Mouse (Mus musculus) adrenal gland, adult 18-20 months (tissue): ENCODE data around the gene Gm10318. TPM values are rescaled to one million over a fixed set of nuclear protein-coding genes. Genes with fewer than 3 reads are reported as not detected.

Experiments
- DNase-seq, 2 experiments: peaks; one replicate each; pipeline ENCODE4 v3.0.0; 2021 to 2022; ENCODE audit warnings: low spot score in 2 of 2
- long read RNA-seq, 2 experiments: library from polyadenylated mRNA; stranded (forward); transcript quantifications; one replicate each; pipeline ENCODE4 v2.0.0; 2021
- total RNA-seq, 2 experiments: library from RNA; stranded (reverse); gene quantifications; 1 replicate in 1 of 2; 2 replicates in 1 of 2; pipeline ENCODE4 v1.2.3; 2021

Gene Gm10318
- not detected for total RNA-seq
- long read RNA-seq, experiment 1 = 0 reads
- long read RNA-seq, experiment 2 = 0 reads

DNA sequence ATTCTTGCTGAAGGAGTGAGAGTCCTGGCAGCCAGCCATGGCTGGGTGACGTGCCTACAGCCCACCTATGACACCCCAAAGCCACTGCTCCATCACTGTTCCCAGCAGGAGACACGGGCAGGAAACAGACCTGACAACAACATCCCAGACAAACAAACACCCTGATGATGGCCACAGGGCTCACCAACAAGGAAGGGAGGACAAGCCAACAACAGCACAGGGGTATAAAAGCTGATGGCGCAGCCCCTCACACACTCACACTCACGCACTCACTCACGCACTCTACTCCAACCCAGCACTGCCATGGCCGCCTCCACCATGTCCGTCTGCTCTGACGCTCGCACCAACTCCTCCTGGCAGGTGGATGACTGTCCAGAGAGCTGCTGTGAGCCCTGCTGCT, at the start of gene Gm10318:
Gene Gm10318 (plus strand): TSS at position 301 of the 400 bp plus-strand sequence.
- no peak for DNase-seq

DNA sequence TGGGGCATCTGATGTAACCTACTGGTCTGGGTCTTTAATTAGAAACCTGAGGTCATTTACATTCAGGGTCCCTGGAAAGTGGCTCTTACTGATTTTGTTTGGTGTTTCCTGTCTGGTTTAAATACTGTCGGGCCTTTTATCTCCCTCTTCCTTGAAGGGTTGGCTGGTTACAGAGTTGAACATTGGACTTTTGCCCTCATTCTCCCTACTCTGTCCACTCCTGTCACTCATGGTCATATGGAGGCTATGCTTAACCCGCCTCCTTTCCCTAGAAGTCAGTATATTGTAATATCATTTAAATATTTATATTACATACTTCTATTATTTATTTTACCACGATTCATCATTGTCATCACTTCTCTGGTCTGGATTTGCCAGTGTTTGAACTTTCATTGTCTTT, 48.6 kb upstream of the Gm10318 start:
- DNase-seq = no peak

DNA sequence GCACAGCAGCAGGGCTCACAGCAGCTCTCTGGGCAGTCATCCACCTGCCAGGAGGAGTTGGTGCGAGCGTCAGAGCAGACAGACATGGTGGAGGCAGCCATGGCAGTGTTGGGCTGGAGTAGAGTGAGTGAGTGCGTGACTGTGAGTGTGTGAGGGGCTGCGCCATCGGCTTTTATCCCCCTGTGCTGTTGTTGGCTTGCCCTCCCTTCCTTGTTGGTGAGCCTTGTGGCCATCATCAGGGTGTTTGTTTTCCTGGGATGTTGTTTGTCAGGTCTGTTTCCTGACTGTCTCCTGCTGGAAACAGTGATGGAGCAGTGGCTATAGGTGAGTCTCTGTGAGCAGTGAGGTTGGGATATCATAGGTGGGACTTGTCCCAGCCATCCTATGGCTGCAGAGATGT, 40.9 kb upstream of the Gm10318 start, which contains the start of gene Gm9507:
Gene Gm9507 (minus strand): TSS at position 101 of the 400 bp plus-strand sequence.
- no peak for DNase-seq

DNA sequence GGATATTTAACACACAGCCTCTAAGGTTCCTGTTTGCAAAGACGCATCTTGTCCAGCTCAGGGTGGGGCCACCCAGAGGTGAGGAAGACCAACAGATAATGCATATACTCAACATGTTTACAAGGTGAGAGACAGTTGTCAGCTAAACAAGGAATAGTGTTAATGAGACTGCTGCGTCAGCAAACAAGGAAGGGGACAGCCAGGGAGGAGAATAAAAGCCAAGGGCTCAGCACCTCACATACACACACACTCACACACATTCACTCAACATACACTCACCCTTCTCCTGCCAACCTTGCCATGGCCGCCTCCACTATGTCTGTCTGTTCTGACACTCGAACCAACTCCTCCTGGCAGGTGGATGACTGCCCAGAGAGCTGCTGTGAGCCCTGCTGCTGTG, 38.3 kb upstream of the Gm10318 start, which contains the start of gene Gm2696:
Gene Gm2696 (plus strand): TSS at position 301 of the 400 bp plus-strand sequence.
- no peak for DNase-seq

DNA sequence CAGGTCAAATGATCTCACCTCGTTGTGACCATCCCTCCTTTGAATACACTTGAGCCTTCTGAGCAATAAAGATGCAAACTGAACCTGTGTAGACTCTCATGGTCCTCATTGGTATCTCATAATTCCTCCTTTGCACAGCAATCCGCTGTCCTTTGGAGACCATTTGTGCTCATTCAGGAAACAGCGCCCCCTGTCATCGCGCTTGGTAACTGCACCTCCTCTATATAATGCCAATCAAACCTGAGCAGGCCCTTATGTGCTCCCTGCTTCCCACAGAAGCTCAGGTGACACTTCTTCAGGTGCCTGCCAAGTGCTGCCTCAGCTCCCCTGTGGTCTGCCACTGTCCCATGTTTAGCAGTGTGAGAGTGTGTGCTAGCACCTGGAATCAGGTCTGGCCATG, 37.1 kb upstream of the Gm10318 start:
- no peak for DNase-seq

DNA sequence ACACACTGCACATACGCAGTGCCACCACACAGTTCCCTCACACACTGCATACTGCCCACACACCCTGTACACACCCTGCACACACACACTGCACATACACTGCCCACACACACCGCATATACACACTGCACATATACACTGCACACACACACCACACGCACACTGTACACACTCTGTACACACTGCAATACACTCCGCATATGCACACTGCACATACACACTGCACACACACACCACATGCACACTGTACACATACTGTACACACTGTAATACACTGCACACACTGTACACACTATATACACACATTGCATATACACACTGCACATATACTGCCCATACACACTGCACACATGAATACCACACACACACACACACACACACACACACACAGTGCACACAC, 34.1 kb upstream of the Gm10318 start:
- no peak for DNase-seq

DNA sequence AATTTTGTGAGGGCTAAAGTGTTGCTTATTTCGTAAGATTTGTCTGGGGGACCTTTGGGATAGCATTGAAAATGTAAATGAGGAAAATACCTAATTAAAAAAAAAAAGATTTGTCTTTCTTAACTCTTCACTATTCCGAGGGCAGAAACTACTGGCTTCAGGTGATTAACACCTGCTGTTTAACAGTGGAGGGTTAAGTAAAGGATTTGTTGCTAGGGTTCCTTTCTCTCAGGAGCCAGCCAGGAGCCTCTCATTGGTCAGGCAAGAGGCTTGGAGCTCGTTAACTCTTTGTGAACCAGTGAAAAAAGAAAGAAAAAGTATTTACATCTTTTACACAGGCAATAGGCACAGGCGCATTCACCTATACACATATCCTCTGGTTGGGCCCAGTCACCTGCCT, 33.5 kb upstream of the Gm10318 start:
- no peak for DNase-seq

DNA sequence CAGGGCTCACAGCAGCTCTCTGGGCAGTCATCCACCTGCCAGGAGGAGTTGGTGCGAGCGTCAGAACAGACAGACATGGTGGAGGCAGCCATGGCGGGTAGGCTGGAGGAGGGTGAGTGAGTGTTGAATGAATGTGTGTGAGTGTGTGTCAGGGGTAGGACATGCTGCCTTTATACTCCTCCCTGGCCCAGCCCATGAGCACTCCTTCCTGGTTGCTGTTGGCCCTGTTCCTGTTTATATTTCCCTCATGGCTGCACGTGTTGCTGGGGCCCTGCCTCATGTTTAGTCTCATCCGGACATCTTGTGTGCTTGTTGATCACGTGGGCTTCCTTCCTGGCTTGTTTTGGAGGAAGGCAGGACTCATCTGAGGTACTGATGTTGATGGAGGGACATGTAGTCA, 25.7 kb upstream of the Gm10318 start, which contains the start of gene Krtap10-4:
Gene Krtap10-4 (minus strand): TSS at position 145 of the 400 bp plus-strand sequence.
- no peak for DNase-seq

DNA sequence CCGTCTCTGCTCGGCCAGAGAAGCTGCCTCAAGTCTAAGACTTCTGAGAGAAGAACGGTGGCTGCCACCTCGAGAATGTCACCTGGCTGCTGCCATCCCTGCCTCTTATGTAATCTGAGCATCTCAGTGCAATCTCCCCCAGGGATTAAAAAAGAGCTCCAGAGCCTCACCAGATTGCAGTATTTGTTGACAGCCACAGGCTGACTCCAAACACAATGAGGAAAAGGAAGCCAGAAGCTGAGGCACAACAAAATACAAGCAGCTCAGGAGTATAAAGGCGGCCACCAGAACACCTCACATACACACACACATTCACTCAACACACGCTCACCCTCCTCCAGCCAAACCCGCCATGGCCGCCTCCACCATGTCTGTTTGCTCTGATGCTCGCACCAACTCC, 17.0 kb upstream of the Gm10318 start, which contains the start of gene Krtap10-10:
Gene Krtap10-10 (plus strand): TSS at position 301 of the 400 bp plus-strand sequence.
- DNase-seq = no peak

DNA sequence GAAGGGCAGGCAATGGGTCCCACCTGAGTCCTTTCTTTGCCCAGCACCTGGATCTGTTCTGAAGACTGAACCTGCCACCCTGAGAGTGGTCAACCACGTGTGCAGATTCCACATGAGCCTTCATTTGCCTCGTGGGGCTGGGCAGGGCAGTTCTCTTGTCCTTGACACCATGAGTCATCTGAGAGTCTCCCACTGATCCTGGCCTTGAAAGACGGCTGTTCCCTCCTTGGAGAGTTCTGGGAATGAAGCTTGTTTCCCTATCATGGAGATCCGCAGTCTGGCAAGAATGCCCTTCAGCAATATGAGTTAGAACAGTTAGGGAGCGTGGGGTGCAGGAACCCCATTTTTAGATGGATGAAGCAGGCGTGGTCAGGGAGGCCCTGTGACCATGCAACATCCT, 13.7 kb upstream of the Gm10318 start:
- no peak for DNase-seq

DNA sequence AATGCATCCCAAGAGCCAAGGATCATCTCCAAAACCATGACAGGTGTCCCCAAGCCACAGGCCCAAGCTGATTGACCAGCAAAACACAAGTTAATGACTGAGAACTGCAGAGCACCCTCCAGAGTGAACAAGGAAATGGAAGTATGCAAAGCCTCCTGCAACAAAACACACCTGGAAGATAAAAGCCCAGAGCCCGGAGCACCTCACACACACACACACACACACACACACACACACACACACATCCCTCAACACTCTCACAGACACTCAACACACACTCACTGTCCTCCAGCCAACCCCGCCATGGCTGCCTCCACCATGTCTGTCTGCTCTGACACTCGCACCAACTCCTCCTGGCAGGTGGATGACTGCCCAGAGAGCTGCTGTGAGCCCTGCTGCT, 6.2 kb upstream of the Gm10318 start, which contains the start of gene Gm36176:
Gene Gm36176 (plus strand): TSS at position 301 of the 400 bp plus-strand sequence.
- no peak for DNase-seq

DNA sequence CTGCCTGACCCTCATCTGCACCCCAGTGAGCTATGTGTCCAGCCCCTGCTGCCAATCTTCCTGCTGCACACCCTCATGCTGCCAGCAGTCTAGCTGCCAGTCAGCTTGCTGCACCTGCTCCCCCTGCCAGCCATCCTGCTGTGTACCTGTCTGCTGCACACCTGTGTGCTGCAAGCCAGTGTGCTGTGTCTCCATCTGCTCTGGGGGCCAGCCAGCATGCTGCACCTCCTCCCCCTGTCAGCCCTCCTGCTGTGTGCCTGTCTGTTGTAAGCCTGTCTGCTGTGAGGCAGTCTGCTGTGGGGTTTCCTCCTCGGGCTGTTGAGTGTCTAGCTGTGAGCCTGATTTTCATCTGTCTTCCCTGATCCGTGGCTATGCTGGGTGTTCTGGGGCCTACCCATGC, 5.7 kb upstream of the Gm10318 start:
- DNase-seq = no peak

DNA sequence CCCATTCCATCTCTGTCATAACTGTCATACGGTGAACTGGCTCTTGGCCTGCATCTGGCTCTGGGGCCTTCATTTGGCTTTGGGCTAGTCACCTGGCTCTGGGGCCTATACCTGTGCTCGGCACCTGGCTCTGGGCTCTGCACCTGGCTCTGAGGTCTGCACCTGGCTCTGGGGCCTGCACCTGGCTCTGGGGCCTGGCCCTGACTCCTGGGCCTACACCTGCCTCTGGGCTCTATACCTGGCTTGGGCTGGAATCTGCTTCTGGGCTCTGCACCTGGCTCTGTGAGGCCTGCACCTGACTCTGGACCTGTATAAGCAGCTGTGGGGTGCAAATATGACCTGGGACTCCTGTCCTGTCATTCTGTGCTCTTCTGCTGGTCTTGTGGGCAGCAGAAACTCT, 5.1 kb upstream of the Gm10318 start:
- no peak for DNase-seq

DNA sequence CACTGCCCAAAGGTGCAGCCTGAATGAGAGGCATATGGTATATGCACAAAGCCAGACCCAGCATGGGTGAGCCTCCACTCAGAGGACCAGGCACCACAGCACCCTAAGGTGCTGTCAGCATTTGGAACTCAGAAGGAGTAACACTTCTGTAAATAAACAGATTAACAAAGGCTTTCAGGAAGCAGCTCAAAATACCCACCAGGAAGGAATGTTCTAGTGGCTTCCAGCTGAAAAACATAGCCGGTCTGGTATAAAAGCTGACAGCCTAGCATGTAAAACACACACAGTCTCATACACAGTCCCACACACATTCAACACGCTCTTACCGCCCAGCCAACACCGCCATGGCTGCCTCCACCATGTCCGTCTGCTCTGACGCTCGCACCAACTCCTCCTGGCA, 9.0 kb downstream of the Gm10318 start, which contains the start of gene Gm3285:
Gene Gm3285 (plus strand): TSS at position 301 of the 400 bp plus-strand sequence.
- no peak for DNase-seq

DNA sequence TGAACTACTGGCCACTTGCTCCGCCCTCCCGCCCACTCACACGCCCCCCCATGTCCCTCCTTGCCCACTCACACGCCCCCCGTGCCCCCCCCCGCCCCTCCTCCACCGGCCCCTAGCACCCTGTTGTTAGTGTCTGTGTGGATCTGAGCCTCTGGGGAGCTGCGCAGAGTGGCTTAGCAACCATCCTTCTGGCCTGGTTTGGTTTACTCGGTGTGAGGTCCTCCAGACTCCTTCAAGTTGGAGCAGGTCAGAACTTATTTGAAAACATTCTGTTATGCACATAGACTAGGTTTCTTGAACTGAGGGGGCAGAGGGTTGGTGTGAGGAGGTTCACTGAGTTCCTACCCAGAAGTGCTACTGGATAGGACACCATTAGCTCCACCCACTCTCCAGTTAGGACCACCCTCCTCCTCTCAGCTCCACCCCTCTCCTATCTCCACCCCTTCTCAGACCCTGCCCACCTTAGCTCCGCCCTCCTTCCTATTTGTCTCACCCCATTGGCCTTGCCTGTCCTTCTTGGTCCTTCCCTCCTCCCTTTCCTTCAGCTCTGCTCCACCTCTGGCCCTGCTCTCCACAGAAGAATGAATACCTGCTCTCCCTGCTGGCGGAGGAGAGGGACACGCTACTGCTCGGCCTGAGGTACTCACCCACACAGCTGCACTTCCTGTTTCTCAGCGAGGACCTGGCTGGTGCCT, 11.6 kb downstream of the Gm10318 start:
- DNase-seq = peak in 1 of 2 experiments; percentile 16

DNA sequence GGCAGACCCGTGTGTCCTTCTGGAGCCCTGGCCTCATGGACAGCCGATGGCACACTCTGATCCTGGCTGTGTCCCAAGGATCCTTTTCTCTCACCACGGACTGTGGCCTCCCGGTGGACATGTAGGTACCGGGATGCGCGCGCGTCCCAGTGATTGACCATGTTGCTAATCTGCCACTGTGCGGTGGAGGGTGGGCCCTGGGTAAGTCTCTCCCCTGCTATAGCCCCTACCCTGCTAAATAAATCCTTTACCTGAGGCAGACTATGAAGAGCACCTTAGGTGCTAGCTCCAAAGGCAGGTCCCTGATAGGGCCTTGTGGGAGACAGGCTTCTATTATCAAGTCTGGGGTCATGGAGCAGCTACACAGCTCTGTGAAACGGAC, 12.1 kb downstream of the Gm10318 start:
- DNase-seq = no peak

DNA sequence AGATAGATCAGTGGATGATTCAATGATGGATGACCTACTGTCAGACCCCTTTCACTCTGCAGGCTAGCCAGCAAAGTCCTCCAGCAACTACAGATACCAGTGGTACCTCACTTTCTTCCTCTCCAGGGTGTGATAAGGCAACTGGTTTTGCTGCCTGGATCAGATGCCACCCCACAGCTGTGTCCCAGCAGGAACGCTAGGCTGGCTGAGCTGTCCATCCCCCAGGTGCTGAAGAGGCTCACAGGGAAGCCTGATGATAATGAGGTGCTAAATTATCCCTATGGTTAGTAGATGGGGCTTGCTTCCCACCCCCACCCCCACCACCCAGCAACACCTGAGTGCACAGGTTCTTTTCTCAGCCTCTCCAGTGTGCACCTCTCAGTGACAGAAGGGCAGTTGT, 14.9 kb downstream of the Gm10318 start:
- DNase-seq = no peak

DNA sequence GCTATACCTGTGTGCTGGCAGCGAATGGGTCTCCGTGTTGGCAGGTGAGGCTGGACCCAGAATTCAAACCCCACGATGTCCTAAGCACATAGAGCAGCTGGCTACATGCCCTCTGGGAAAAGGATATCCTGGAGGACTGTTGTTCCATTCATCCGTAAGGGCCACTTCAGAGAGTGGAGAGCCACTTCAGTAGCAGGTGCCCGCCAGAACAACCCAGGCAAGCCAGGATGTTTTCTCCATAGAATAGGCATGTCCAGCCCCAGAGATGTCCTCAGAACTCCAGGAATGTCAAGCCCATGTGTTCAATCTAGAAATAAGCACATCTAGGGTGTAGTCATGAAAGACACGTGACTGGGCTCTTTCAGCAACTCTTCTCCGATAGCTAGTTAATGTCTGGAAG, 17.0 kb downstream of the Gm10318 start:
- no peak for DNase-seq

DNA sequence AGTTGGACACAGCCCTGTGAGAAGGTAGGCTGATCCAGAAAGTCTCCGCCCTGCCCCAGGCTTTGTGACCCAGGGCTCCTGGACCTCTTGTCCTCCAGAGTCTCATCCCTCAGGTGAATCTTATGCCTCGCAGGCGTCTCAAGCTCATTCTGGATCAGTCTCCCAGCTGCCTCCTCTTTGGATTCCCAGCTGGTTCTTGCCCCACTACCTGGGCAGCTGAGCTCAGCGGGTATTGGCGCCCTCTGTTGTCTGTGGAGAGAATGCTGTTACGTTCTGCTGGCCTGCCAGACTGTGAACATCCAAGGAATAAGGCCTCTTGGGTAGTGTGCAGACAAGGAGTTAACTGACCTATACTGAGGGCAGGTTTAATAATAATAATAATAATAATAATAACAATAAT, 26.3 kb downstream of the Gm10318 start:
- DNase-seq = peak in 1 of 2 experiments; percentile 27

DNA sequence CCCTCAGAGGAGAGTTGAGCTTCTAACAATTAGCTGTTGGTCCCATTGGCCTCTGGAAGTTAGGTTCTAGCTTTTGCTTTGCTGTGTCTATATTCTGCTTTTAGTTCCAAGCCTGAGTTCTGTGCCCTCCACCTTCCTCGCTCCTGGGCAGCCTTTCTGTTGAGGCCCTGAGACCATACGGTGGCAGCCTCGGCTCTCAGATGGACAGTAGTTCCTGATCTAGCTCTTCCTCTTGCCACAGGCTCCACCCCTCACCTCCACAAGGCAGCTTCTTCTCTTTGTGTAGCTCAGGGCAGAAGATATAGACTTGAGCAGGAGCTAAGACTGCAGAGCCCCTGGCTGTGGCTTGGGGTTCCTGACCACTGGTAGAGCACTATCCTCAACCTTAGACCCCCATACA, 27.6 kb downstream of the Gm10318 start:
- no peak for DNase-seq

DNA sequence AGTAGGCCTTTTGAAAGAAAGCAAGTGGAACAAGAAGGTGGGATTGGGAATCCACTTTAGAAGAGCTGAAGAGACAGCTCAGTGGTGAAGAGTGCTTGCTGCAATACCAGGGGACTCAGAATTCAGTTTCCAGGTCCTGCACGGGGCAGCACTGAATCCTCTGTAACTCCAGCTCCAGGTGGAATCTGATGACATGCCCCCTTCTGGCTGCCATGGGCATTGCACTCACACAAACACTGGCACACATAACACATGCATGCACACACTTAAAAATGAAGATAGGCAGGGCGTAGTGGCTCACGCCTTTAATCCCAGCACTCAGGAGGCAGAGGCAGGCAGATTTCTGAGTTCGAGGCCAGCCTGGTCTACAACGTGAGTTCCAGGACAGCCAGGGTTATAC, 29.9 kb downstream of the Gm10318 start:
- no peak for DNase-seq

DNA sequence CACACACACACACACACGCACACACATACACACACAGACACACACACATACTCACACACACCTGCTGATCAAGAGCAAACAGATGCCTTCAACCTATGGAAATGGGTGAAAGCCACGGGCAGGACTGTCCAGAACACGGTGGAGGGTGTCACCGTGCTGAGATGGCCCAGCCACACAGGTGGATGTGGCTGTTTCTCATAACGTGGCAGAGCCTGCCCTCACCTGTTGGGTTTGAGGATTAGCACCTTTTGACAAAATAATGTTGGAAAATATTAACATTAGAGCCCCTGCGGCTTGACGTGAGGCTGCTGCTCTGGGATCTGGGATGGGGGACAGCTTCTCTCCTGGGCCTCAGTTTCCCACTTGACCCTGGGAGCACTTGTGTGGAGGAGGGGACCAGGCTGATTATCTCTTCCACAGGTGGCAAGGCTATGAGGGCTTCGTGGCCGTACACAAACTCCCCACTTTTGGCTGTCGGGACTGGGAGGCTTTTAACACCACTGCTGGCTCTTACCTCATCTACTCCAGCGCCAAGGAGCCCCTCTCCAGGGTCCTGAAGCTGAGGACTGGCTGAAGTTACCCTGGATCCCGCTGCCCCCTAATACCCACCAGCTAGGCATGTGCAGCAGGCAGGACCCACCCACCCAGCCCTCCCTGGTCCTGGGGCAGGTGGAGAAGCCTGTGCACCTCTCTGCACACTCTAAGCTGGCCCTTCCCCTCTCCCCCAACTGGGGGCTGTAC, 33.5 kb downstream of the Gm10318 start:
- DNase-seq = no peak
